Mouse (Mus musculus): ENCODE data around the gene Foxp1. TPM values are rescaled to one million over a fixed set of nuclear protein-coding genes. Genes with fewer than 3 reads are reported as not detected.
A peak's percentile ranks its signal among the peaks of the same experiment; 100 is the strongest.

Gene Foxp1
- total RNA-seq, 2 experiments from 2014 or later: 10.1 to 15.8 TPM

DNA sequence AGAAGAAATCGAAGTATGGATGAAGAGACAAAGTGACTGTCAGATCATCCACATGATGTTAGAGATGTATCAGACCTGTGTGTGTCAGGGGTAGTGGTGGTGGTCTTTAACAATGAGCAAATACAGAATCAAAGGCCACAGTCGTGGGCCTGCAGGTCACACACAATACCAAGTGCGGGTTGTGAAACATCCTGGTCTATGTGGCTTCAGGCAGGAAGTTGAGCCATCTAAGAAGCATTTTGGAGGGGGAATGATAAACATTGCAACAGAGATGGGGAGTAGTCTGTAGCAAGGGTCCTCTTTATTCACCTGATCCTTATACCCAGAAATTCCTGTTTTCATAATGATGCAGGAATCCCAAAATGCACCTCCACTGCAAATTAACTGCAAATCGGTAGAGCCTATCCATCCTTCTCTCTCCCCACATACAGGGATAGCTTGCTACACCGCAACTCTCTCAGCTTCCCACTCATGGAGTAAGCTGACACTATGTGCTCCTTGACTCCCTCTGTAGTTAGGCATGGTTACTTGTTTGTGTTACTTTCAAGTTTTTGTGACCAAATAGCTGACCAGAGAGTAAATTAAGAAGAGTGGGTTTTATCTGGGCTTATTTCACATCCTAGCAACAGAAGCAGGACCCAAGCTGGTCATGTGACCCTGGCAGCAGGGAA lies 310.7 kb downstream of the Foxp1 start:
- DNase-seq (ENCODE audit: low spot score): no peak

DNA sequence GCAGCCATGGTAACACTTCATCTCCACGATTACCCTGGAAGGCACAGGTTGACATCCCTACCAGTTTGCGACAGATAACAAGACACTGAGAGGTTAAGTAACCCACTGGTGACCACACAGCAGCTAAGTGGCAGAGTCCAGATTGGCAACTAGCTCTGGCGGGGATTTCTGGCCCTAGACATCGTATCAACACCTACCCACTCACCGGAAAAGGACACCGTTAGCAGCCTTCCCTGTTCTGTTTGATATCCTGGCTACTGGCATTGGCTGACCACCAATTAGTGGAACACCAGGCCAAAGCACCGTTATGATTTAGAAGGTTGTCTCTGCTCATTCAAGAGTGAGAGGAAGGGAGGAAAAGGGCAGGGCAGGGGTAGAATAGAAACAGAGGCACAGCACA lies 312.4 kb downstream of the Foxp1 start:
- DNase-seq (ENCODE audit: low spot score): no peak

DNA sequence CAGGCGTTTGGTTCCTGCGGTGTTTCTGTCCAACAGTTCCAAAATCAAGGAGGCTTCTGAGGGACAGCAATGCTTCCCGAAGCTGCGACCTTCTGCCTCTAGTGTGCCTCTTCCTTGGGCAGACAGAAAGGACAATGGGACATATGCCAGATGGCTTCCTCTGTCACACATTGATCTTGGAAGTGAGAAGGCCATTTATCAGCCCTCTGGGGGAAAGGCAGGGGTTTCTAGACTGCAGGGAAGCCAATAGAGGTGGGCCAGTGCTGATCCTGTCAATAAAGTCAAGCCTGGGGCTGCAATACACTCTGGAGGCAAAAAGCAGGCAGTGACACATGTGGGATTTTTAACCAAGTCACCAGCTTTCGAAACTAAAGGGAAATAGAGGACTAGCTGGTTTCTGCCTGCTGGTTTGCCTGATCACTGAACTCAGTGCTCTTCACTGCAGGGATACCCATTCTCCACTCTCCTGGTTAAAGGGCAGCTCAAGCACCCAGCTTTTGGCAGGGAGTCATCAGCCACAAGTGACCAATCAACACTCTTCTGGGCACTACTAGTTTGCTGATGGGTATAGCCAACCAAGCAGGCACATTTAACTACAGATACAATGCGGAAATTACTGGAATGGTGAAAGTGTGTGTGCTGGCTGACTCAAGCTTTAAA lies 315.2 kb downstream of the Foxp1 start:
- DNase-seq (ENCODE audit: low spot score): no peak

DNA sequence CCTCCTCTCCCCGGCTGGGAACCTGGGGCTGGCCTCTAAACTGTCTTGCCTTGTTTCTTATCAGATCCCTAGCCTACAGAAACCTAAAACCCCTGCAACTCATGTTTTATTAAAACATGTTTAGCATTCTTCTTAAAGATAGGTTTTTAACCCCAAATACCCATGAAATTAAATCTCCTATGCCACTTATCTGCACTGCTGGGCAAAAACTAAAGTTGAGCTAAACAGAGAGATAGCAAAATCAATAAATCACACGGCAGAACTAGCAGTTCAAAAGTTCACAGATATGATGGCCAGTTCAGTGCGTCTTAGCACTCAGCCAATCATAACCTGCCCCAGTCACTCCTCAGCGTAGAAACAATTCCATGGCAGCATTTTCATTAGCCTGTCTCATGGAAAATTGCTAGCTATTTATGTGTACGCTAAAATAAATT lies 316.1 kb downstream of the Foxp1 start:
- no peak for DNase-seq (ENCODE audit: low spot score)

DNA sequence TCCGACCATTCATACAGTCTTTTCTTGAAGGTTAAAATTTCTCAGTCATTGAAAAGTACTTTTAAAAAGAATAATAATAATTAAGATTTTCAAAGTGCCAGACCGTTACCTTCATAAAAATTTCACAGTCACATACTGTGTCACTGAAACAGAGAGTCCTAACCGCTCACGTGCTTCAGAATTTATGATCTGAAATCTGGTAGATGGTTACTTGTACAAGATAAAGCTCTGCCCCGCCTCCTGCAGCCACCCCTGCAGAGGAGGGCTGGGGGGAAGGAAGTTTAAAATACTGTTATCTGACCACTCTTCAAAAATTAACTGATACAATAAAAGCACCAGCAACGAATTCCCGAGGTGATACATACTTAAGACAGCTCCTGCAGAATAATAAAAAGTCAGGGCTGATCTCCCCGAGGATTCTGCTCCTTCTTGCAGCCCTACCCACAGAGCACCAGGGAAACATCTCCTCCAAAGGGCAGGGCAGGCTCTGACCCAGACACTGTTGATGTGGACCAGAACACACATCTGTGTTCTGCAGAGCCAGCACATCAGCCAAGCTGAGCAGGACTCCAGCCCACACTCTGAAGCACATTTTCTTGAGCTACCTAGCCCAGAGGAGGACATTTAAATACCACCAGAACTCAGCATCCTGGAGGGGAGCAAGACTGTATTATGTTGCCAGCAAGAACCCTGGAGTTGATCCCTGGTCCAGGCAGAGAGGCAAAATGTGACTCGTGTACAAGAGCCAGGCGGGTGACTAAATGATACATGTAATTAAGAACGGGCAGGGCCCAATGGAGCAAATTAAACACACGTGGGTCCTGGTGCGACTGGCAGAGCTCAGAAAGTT lies 316.7 kb downstream of the Foxp1 start:
- DNase-seq (ENCODE audit: low spot score): peak; percentile 15

DNA sequence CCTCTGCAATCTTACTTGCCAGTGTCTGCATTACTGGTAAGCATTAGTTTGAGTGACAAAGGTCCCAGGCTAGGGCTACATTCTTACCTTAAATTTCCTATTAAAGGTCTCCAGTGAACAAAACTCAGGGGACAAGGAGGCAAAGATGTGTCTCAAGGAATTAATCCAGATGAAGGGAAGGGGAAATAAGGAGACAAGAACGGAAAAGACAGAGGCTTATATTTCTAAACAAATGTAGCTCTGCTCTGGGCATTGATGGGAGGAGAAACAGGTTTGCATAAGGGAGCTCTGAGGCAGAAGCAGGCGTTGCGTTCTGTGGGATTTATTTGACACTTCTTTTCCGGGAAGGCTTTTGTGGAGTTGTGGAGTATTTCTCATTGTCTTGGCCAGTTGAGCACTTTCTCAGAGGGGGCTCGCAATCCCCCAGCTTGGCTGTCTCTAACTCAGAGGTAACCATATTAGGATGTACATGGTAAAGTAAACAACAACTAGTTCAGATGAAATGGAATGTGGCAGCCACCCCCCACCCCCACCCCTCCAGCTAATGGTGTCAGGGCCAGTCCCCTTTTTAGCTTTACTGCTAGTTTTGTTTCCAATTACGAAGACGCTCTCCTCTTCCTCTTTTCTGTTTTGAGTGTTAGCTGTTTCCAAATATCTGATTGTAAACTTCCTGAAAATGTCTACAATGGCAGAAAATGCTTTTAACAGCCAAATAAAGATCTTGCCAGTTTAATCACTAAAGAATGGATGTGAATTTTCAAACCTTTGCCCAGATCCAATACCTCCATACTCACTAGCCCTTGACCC lies 317.5 kb downstream of the Foxp1 start:
- DNase-seq (ENCODE audit: low spot score): no peak

DNA sequence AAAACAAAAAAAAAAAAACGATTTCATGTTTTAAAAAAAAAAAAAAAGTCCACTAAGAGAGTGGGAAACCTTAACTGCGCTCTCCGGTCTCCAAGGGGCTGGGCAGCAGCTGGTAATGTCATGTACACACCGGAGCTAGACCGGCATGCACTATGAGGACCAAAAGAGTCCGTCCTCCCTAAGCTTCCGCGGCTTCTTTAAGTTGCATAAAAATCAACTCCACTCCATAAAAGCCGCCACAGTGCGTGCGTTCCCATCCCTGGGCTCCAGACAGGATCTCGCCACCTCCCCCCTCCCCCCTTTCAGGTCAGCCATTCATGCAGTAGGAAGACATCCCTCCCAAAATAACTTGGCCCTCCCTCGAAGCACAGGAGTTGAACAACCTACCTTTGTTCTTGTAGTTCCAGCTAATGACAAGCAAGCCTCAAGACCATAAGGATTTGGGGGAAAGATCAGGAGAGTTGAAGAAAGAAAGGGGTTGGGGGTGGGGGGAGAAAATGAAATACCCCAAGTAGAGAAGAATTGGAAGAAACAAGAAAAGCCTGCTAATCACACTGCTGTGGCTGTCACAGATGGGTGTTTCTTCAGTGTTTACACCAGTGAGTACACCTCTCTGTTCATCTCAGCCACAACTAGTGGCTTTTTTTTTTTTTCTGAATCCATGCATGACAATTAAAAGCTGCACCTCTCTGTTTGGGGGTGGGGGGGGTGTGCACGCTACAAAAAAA lies 318.3 kb downstream of the Foxp1 start:
- no peak for DNase-seq (ENCODE audit: low spot score)

DNA sequence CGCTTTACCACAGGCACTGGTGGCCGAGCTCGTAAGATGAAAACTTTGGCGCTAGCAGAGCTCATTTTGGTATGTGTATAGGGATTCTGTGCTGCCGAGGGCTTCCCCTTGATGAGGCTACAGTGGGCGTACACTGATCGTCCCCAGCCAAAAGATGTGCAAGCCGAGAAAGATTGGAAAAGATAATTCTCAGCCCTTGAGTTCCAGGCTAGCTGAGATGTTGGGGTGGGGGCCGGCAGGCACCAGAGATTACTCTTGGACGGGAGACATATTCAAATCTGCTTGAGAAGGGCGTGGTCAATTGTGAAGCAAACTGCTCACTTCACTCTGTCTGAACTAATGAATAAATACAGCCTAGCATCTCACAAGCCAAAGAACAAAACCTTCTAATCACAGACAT lies 319.3 kb downstream of the Foxp1 start:
- no peak for DNase-seq (ENCODE audit: low spot score)

DNA sequence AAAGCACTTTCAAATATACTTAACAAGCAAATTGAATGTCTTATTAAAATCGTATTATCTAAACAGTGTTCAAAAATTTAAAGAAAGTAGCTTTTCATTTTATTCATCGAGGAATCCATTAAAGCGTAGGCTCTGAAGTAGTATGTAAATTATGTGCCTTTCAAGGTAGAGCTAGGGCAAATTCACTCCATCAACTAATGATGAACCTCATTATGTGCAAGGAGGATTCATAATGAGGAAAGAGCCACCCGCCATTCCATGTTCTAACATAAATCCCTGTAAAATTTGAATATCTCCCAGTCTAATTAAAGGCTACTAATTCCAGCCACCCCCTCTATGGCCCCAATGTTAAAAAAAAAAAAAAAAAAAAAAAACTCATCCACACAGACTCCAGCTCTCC lies 319.7 kb downstream of the Foxp1 start:
- DNase-seq (ENCODE audit: low spot score): no peak

DNA sequence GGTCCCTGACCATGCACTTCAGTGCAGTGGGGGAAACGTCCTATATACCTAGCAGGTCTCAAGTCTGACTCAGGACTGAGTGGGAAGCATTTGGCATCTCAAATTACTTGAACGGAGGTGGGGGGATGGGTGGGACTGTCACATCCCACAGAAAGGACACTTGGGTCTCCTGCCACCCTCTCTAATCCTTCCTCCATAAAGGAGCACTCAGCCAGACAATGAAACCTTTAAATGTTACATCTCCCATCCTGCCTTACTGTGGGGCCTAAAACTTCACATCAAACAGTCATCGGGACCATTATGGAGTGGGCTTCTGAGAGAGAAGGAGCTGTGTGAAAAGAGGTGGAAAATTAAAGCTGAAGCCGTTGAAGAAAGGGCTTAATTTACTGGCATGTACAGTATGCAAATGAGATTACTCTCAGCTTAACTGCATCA lies 321.2 kb downstream of the Foxp1 start:
- no peak for DNase-seq (ENCODE audit: low spot score)

DNA sequence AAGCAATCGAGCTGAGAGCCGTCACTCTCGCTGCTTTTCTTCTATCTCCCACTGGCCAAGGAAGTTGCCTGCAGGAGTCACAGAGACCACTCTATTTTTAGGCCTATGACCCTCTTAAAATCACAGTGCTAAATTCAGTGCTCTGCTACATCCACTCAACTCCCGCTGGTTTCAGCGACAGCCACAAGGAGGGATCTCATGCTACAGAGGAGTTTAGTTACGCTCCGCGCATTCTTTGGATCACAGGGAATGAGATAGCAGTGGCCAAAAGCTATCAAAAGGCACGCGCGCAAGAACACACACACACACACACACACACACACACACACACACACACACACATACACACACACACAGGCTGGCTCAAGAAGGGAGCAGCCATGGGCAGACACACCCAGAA lies 321.9 kb downstream of the Foxp1 start:
- peak; percentile 31 for DNase-seq (ENCODE audit: low spot score)

DNA sequence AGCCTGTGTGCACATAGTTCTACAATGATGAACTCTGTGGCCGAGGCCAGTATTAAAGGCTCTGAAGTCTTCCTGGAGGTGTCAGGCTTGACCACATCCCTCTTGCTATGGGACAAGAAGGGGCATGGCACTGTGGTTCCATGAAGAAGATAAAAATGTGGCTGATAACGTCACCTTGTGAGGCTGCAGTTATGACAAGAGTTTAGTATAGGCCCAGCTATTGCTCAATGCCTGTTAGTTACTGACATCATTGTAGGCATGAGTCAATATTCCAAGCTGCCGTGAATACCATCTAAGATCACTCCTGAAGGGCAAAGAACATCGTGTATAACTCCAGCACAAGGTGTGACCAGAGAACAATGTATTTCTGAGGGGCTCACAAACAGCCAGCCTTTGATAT lies 323.2 kb downstream of the Foxp1 start:
- DNase-seq (ENCODE audit: low spot score): no peak

DNA sequence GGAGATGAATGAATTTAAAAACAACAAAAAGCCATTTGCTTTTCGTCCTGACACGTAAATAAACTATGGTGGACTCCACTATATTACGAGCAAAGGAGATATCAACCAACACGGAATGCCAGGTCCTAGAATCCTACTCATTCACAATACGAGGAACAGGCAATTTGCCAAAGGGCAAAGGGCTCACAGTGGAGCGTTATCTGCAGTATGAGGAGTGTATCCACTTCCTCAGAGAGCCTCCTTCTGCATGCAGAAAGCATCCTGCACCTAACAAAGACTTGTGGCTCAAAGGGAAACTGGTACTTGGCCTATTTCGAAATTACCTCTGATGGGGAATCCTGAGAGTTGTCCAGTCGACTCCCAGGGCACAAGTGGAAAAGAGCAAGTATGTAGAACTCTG lies 328.8 kb downstream of the Foxp1 start:
- DNase-seq (ENCODE audit: low spot score): no peak

DNA sequence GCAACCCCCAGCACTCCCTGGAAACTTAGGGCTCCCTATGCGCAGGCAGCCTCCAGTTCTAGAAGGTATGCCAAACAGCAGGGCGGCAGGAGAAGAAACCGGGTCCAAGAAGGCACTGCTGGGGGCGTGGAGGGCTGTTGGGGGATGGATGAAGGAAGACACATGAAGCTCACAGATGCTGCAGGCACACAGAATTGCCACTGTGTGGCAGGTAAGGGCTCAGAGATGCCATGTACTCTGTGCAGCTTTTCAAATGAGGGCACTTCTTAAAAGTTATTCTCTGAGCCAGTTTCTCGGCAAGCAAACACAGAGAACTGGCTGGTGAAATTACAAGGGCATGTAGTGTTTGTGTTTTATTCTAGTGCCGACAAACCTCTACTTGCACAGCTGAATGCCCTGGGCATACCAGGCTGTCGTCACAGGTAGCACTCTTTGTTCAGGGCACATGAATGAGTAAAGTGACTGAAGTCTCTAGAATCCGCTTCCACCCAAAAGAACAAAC lies 330.8 kb downstream of the Foxp1 start:
- no peak for DNase-seq (ENCODE audit: low spot score)

DNA sequence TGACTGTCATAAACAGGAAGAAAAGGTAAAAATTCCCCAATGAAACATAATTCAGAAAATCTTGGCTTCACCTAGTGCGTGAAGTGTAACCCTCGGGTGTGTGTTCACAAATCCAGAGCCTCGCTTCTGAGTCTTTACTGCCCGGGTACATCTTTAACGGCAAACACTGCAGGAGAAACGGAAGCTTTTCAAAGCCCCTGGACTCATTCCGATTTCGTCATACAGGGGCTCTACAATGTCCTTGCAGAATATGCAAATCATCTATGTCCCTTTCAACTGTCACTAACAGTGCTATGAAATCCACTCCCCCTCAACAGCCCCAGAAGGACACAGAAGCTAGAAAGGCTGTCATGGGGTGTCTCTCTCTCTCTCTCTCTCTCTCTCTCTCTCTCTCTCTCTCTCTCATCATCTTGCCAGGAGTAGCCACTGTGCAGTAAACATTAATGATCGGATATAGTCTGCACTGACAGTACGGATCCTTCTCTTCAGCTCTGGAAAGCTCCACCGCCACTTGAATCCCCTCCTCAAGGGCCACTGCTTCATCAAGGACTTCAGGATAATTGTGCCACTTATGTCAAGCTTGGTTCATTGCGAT lies 331.4 kb downstream of the Foxp1 start:
- no peak for DNase-seq (ENCODE audit: low spot score)

DNA sequence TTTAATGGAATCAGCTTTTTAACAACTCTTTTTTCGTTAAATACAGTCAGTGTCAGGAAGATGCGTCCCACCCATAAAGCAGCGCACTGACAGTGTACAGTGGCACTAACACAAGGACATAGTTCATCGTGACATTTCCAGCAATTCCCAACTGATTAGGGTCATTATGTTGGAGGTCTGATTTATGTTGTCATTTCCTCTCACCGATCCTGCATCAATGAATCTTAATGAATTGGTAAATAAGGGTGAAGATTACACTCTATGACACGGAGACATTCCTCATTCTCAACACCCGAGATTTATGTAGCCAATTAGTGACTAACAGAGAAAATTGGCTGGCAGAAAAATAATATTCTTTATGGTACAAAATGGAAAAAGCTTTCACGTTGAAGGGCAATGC lies 332.6 kb downstream of the Foxp1 start:
- DNase-seq (ENCODE audit: low spot score): no peak

DNA sequence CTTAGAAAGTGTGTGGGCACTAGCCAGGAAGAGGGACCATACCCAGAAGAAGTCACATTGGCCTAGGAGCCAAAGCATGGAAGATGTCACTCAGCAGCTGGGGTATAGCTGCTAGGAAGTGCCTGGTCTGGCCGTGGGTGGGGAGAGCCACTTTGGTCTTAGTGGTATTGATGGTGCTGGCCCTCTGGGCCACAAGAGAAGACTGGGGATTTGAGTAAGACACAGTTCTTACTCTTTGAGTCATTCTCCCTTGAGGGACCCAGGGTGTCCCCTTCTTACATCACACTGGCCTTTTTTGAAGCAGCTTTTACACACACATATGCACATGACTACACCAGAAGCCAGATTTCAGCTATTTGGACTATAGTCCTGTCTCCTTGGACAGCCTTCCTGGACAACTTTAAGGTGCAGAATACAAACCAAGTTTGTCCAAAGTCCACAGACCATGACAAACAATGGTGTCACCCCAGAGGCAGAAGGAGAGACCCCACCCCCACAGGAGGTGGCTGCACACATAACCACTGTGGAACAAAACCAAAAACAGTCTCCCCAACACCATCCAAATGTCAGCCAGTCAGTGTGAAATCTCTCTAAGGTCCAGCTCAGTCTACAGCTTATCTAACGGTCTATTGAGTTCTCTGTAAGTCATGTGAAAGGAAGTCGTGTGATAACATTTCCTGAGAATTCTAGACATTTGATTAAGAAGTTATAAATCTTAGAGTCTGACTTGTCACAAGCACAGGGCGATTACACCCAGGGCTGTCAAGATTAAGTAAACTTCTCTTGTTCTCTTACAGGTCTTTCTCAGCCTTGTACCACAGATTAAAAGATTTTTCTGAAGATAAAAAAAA lies 333.9 kb downstream of the Foxp1 start:
- DNase-seq (ENCODE audit: low spot score): no peak

DNA sequence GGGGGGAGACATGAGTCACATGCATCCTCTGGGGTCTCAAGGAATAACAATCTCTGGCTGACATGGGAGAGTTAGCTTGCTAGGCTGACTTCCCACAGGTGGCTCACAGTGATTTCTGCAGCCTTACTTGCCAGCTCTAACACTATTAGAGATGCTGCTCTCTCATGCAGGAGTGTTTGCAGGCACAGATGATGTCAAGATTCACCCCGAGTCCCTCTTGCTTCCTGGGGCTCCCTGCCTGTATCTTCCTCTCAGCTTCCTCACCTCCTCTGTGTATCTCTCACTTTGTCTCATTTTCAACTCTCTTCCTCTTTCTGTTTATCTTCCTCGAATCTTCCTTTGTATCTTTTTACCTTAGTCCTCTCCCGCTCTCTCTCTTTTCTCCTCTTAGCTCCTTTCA lies 334.6 kb downstream of the Foxp1 start:
- DNase-seq (ENCODE audit: low spot score): no peak

DNA sequence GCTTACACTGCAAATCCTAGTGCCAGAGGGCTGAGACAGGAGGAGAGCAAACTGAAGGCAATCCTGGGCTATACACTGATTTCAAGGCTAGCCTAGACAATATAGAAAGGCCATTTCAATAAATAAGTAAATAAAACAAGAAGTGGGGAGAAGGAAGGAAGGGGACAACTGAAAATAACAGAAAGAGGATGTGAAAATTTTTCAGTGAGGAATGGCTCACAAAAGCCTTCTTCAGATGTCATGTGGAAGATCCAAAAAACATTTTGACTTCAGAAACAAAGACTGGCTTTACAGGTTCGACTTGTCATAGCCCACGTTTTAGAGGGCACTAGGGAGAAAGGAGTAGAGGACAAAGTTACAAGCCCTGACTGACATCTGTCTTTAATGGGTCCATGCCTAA lies 335.1 kb downstream of the Foxp1 start:
- DNase-seq (ENCODE audit: low spot score): no peak
